Mouse (Mus musculus): ENCODE data around the gene Xlr5a. TPM values are rescaled to one million over a fixed set of nuclear protein-coding genes. Genes with fewer than 3 reads are reported as not detected.
A peak's percentile ranks its signal among the peaks of the same experiment; 100 is the strongest.
"Not testable (repeated sequence)": the region's sequence is repeated elsewhere in the genome, so short reads cannot be mapped to it uniquely, and the experiment has no call there.

Gene Xlr5a
- polyA plus RNA-seq (2012; rRNA removed) (not detected in 2 replicates), polyA plus RNA-seq (2014; fragmentation: Nextera tagmentation; extraction: Ambion mirVana) (not detected in 2 replicates)

GRCm38 (mm10) chrX:73292876-73293275 is at the start of gene Xlr5a, which contains the start of gene Xlr5c:
Xlr5a (minus strand) TSS chrX:73292976.
Xlr5c (minus strand) TSS chrX:73292976.
- DNase-seq (ENCODE audit: low read depth in 3 of 3, low spot score in 3 of 3); ATAC-seq (ENCODE audit: insufficient read depth); H3K27me3 ChIP-seq (ENCODE audit: control insufficient read depth, insufficient read depth, low read length); H3K4me2 ChIP-seq (ENCODE audit: low read depth); H3K4me1 ChIP-seq (replicated peaks; ENCODE audit: control insufficient read depth in 2 of 2, insufficient read depth in 2 of 2, low read length in 1 of 2); H3K9me3 ChIP-seq (ENCODE audit: control insufficient read depth, low read length); H3K27ac ChIP-seq; H3K4me3 ChIP-seq (ENCODE audit: insufficient read depth in 1 of 2, low read depth in 2 of 2, low read length in 2 of 2); H3K36me3 ChIP-seq (replicated peaks; ENCODE audit: control insufficient read depth, insufficient read depth, low read depth); H3K9ac ChIP-seq (replicated peaks): not testable (repeated sequence)
- WGBS (ENCODE audit: insufficient replicate concordance) = 72% methylated on average over 12 of the region's 17 CpGs

- H3K27ac ChIP-seq = no peak within 1 kb of the TSS
- DNase-seq (ENCODE audit: low read depth in 3 of 3, low spot score in 3 of 3) = peak in 2 of 3 experiments; percentile 28 to 31
- H3K9ac ChIP-seq (replicated peaks) = peak within 1 kb of the TSS; percentile 52
- peaks cover 0 to 7% of the 10 kb centered on the region in 2 experiments; a peak in 2 of 4 replicates for H3K4me1 ChIP-seq (replicated peaks; ENCODE audit: control insufficient read depth in 2 of 2, insufficient read depth in 2 of 2, low read length in 1 of 2)
- no peaks in the 10 kb centered on the region; the same call in 1 of the 2 replicates for H3K27me3 ChIP-seq (ENCODE audit: control insufficient read depth, insufficient read depth, low read length)
- peak within 1 kb of the TSS; percentile 48 to 61 for H3K4me3 ChIP-seq (ENCODE audit: insufficient read depth in 1 of 2, low read depth in 2 of 2, low read length in 2 of 2)
- H3K9me3 ChIP-seq (ENCODE audit: control insufficient read depth, low read length) = no peaks in the 10 kb centered on the region
- 15% methylated on average over 37 of the region's 37 CpGs for WGBS (ENCODE audit: insufficient replicate concordance)
- H3K36me3 ChIP-seq (replicated peaks; ENCODE audit: control insufficient read depth, insufficient read depth, low read depth) = no peaks in the 10 kb centered on the region
- peak within 1 kb of the TSS; percentile 59 for H3K4me2 ChIP-seq (ENCODE audit: low read depth)
- ATAC-seq (ENCODE audit: insufficient read depth) = peak; percentile 77
- TF ChIP-seq EP300 (IDR thresholded peaks at IDR 0.05; ENCODE audit: low read depth) = no peak
Observed at GRCm38 (mm10) chrX:73342483-73342895, 49.7 kb upstream of the Xlr5a start, which contains the start of gene Zfp275. Zfp275 (plus strand) TSS chrX:73342621.

GRCm38 (mm10) chrX:73342068-73342467 is 49.3 kb upstream of the Xlr5a start:
- Histone ChIP-seq H3K9ac (replicated peaks) (no peak overlapping the region), H3K4me1 (replicated peaks; ENCODE audit: control insufficient read depth in 2 of 2, insufficient read depth in 2 of 2, low read length in 1 of 2) (peaks cover 0 to 7% of the 10 kb centered on the region in 2 experiments; a peak in 2 of 4 replicates), H3K36me3 (replicated peaks; ENCODE audit: control insufficient read depth, insufficient read depth, low read depth) (no peaks in the 10 kb centered on the region), H3K4me3 (ENCODE audit: insufficient read depth in 1 of 2, low read depth in 2 of 2, low read length in 2 of 2) (peak overlapping the region in 1 of 2 experiments; percentile 48; a peak in 1 of 4 replicates), H3K4me2 (ENCODE audit: low read depth) (peak overlapping the region; percentile 59), H3K9me3 (ENCODE audit: control insufficient read depth, low read length) (no peaks in the 10 kb centered on the region), H3K27me3 (ENCODE audit: control insufficient read depth, insufficient read depth, low read length) (no peaks in the 10 kb centered on the region; the same call in 1 of the 2 replicates), H3K27ac (no peak overlapping the region)
- 36% methylated on average over 3 of the region's 3 CpGs for WGBS (ENCODE audit: insufficient replicate concordance)
- no peak for DNase-seq (ENCODE audit: low read depth in 3 of 3, low spot score in 3 of 3)
- ATAC-seq (ENCODE audit: insufficient read depth) = no peak
- TF ChIP-seq EP300 (IDR thresholded peaks at IDR 0.05; ENCODE audit: low read depth) = no peak
- TF ChIP-seq CTCF (IDR thresholded peaks at IDR 0.05; ENCODE audit: low read depth) = no peak

GRCm38 (mm10) chrX:73341473-73341872 is 48.7 kb upstream of the Xlr5a start:
- Histone ChIP-seq H3K27me3 (ENCODE audit: control insufficient read depth, insufficient read depth, low read length) (no peaks in the 10 kb centered on the region; the same call in 1 of the 2 replicates), H3K9ac (replicated peaks) (no peak overlapping the region), H3K36me3 (replicated peaks; ENCODE audit: control insufficient read depth, insufficient read depth, low read depth) (no peaks in the 10 kb centered on the region), H3K9me3 (ENCODE audit: control insufficient read depth, low read length) (no peaks in the 10 kb centered on the region), H3K27ac (no peak overlapping the region), H3K4me2 (ENCODE audit: low read depth) (no peak overlapping the region), H3K4me3 (ENCODE audit: insufficient read depth in 1 of 2, low read depth in 2 of 2, low read length in 2 of 2) (no peak overlapping the region), H3K4me1 (replicated peaks; ENCODE audit: control insufficient read depth in 2 of 2, insufficient read depth in 2 of 2, low read length in 1 of 2) (peaks cover 0 to 7% of the 10 kb centered on the region in 2 experiments; a peak in 2 of 4 replicates)
- 9% methylated on average over 1 of the region's 1 CpGs for WGBS (ENCODE audit: insufficient replicate concordance)
- no peak for TF ChIP-seq CTCF (IDR thresholded peaks at IDR 0.05; ENCODE audit: low read depth)
- TF ChIP-seq EP300 (IDR thresholded peaks at IDR 0.05; ENCODE audit: low read depth) = no peak
- ATAC-seq (ENCODE audit: insufficient read depth) = no peak
- DNase-seq (ENCODE audit: low read depth in 3 of 3, low spot score in 3 of 3) = no peak

GRCm38 (mm10) chrX:73336740-73337139 is 44.0 kb upstream of the Xlr5a start, which contains the start of gene Gm45015:
Gm45015 (minus strand) TSS chrX:73336840.
- TF ChIP-seq CTCF (IDR thresholded peaks at IDR 0.05; ENCODE audit: low read depth) (no peak), EP300 (IDR thresholded peaks at IDR 0.05; ENCODE audit: low read depth) (no peak)
- H3K4me3 ChIP-seq (ENCODE audit: insufficient read depth in 1 of 2, low read depth in 2 of 2, low read length in 2 of 2) = no peak within 1 kb of the TSS
- no peak within 1 kb of the TSS for H3K4me2 ChIP-seq (ENCODE audit: low read depth)
- H3K27ac ChIP-seq = no peak within 1 kb of the TSS
- WGBS (ENCODE audit: insufficient replicate concordance) = 59% methylated on average over 4 of the region's 4 CpGs
- no peaks in the 10 kb centered on the region for H3K36me3 ChIP-seq (replicated peaks; ENCODE audit: control insufficient read depth, insufficient read depth, low read depth)
- ATAC-seq (ENCODE audit: insufficient read depth) = no peak
- H3K9ac ChIP-seq (replicated peaks) = no peak within 1 kb of the TSS
- H3K4me1 ChIP-seq (replicated peaks; ENCODE audit: control insufficient read depth in 2 of 2, insufficient read depth in 2 of 2, low read length in 1 of 2) = peaks cover 0 to 2% of the 10 kb centered on the region in 2 experiments; a peak in 1 of 4 replicates
- DNase-seq (ENCODE audit: low read depth in 3 of 3, low spot score in 3 of 3) = no peak
- no peaks in the 10 kb centered on the region; the same call in 1 of the 2 replicates for H3K27me3 ChIP-seq (ENCODE audit: control insufficient read depth, insufficient read depth, low read length)
- no peaks in the 10 kb centered on the region for H3K9me3 ChIP-seq (ENCODE audit: control insufficient read depth, low read length)
